Mouse (Mus musculus): ENCODE measurements around the gene Dmrt3.

The Dmrt3 gene

DNA sequence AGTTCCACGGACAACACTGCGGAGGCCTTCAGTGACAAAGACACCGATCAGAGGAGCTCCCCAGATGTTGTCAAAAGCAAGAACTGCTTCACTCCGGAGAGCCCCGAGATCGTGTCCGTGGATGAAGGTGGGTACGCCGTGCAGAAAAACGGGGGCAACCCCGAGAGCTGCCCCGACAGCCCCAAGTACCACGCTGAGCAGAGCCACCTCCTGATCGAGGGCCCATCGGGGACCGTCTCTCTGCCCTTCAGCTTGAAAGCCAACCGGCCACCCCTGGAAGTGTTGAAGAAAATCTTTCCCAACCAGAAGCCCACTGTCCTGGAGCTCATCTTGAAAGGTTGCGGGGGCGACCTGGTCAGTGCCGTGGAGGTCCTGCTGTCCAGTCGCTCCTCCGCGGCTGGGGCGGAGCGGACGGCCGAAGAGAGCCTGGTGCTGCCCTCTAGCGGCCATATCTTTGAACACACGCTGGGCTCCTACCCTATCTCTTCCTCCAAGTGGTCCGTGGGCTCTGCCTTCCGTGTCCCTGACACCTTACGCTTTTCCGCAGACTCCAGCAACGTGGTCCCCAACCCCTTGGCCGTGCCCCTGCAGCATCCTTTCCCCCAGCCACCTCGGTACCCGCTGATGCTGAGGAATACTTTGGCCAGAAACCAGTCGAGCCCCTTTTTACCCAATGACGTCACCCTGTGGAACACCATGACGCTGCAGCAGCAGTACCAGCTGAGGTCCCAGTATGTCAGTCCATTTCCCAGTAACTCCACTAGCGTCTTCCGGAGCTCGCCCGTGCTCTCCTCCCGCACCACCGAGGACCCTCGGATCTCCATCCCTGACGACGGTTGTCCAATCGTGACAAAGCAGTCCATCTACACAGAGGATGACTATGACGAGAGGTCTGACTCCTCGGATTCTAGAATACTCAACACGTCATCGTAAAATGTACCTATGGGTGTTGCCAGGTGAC lies 12.5 kb downstream of the Dmrt3 start:
- peak in 1 of 2 experiments; percentile 42 for DNase-seq (ENCODE audit: low spot score in 2 of 2)

DNA sequence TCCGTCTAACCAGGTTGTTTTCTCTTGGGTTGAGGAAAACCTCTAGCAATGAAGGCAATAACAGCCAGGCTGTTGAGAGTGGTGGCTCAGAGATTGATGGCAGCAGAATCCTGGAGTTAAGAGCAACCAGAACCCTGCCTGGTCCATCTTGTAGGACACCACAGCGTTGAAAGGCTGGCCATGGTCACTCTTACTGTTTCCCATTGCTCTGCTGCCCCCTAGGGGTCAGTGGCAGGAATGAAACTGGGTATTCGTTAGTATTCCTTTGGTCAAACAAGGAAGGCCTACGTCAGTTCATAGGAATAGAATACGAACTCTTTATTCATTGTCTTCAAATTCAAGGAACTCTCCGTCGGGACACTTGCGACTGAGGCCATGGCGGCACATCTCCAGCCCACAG lies 18.4 kb downstream of the Dmrt3 start:
- peak in 1 of 2 experiments; percentile 57 for DNase-seq (ENCODE audit: low spot score in 2 of 2)

GRCm38 (mm10) chr19:25635119-25635518 lies 25.0 kb downstream of the Dmrt3 start:
- no peak for DNase-seq (ENCODE audit: low spot score in 2 of 2)

- peak in 1 of 2 experiments; percentile 67 for DNase-seq (ENCODE audit: low spot score in 2 of 2)
These were observed 25.6 kb downstream of the Dmrt3 start for GRCm38 (mm10) chr19:25635622-25636244.

DNA sequence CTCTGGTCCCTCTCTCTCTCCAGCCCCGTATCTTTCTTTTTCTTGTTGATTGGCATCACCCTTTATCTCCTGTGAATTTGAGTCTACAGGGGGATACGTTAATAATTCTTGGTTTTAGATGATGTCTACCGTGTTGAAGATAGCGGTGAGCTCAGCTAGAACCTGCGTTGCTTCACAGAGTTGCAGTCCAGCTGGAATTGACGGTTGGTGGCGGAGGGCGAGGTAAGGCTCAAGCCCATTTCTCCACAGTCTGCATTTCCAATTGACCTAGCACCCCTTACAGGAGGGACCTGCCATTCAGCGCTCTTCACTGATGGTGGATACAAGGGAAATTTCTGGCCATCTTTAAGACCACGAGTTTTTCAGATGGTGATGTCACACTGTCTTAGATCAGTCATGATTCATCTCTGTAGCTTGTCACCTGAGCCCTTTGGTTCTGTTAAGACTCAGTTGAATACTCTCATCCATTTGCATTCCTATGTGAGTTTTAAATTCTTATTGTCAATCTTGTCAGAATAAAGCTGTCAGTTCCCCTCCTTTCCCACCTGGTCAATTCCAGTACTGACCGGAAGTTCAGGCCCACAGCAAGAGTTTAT lies 28.8 kb downstream of the Dmrt3 start:
- no peak for DNase-seq (ENCODE audit: low spot score in 2 of 2)

GRCm38 (mm10) chr19:25641786-25642185 lies 31.7 kb downstream of the Dmrt3 start:
- no peak for DNase-seq (ENCODE audit: low spot score in 2 of 2)

- no peak for DNase-seq (ENCODE audit: low spot score in 2 of 2)
These were observed 37.0 kb downstream of the Dmrt3 start for GRCm38 (mm10) chr19:25647136-25647535.

DNA sequence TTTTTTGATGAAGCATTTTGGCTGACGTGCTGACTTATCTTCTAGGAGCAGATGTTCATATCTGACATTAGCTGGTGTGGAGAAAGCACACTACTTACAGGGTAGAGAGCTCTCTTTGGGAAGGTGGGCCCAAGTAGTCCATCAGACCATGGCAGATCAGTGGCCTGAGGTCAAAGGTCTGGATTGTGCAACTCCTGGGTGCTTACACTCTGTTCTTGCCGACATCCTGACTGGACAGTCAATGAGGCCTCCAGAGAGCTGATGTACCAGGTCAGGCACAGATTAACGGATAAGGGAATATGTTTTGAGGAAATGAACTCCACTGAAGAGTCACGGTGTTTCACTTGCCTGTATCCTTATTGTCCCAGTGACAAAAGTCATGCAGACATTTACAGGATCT lies 38.6 kb downstream of the Dmrt3 start:
- no peak for DNase-seq (ENCODE audit: low spot score in 2 of 2)

DNA sequence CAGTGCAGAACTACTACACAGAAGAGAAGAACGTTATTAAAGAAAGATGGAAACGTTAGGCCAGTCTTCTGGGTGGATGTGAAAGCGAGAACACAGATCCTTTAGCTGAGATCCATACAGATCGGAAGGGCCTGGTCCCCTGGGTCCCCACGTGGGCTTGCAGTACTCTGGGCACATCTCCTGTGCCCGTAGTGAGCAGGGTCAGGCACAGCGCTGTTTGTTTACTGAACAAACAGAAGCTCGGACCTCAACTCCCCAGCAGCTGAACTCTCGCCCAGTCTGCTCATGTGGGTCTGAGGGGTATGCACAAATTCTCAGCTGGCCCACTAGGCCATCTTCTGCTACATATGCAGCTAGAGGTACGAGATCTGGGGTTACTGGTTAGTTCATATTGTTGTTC lies 40.4 kb downstream of the Dmrt3 start:
- DNase-seq (ENCODE audit: low spot score in 2 of 2) = no peak

GRCm38 (mm10) chr19:25652560-25652959 lies 42.5 kb downstream of the Dmrt3 start:
- no peak for DNase-seq (ENCODE audit: low spot score in 2 of 2)

DNA sequence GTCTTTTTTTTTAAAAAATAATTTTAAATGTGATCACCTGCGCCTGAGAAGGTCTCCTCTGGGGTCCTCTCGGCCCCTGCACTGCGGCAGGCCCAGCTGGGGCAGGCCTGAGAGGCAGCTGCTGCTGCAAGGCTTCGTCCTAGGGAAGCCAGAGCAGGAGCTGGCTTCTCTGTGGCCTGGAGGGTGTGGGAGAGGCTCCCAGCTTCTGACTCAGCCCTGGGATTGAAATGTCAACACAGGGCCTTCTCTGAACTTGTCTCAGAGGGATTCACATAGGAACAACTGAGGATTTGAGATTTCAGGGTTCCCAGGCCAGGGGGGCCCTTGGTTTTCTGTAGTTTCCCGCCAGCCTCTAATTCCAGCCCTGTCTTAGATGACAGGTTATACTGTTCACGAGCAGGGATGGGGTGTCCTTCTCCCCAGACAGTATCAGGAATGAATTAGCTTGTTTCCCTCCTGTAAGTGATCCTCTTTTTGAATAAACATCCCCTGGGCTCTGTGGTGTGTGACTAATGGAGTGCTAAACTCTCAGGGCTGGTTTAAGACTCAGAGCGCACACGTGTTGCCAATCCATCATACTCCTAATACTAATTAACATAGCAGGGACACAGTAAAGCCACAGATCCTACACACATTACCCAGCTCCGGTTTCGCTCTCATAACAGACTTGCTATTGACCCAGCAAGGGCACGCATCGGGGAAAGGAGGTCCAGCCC lies 44.1 kb downstream of the Dmrt3 start:
- no peak for DNase-seq (ENCODE audit: low spot score in 2 of 2)

GRCm38 (mm10) chr19:25665486-25666339 lies 55.6 kb downstream of the Dmrt3 start:
- DNase-seq (ENCODE audit: low spot score in 2 of 2) = no peak

DNA sequence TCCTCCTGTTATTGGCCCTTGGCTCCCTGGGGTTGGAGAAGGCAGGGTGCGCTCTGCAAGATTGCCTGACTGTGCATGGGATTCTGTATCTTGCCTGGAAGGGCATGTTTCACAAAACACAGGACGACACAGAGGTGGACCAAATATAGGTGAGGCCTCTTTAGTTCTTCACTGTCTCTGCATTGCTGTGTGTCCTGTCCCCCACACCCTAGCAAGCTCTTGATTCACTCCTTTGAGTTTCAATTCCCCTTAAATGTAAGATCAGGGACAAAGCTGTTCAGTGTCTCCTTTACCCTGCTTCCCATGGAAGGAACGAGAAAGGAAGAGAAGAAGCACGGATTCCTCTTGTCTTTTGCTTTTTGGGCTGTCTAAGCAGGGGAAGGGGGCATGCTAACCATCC lies 57.7 kb downstream of the Dmrt3 start:
- DNase-seq (ENCODE audit: low spot score in 2 of 2) = no peak

GRCm38 (mm10) chr19:25669593-25670248 lies 59.6 kb downstream of the Dmrt3 start:
- DNase-seq (ENCODE audit: low spot score in 2 of 2) = no peak

DNA sequence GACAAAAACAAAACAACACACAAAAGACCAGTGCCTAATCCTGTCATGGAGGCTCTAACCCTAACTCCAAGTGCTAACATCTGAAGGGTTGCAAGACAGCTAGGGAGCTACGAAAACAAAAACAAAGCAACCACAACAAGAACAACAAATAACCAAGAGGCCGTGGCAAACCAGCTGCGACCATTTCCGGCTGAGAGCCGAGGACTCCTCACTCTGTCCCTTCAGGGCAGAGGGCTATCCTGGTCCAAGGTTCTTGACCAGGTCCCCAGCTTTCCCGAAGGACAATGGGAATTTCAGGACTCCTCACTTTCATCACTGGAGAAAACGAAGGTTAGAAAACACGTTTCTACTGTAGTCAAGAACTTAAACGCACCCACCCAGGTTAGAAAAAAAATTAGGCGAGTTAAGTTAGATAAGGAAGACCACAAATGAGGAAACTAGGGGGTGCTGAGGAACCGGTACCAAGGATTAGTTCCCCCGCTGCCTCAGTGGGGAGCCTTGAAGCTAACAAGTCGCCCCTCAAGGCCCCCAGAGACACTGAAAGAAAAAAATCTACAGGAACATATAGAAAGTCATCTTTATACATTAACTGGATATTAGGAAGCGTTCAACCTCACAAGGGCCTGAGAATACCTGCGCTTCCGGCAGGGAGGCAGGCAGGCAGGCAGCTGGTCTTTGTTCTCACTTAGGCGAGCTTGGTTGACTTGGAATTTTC lies 60.6 kb downstream of the Dmrt3 start:
- no peak for DNase-seq (ENCODE audit: low spot score in 2 of 2)

- no peak for DNase-seq (ENCODE audit: low spot score in 2 of 2)
These were observed 61.6 kb downstream of the Dmrt3 start for GRCm38 (mm10) chr19:25671681-25672080.

GRCm38 (mm10) chr19:25672101-25672950 lies 62.2 kb downstream of the Dmrt3 start, which contains the start of gene Dmrt2:
TSS of gene Dmrt2 (plus strand) at chr19:25672411.
- peak in 1 of 2 experiments; percentile 24 for DNase-seq (ENCODE audit: low spot score in 2 of 2)
